Mouse (Mus musculus): ENCODE results near the gene Hnf1b. TPM values are rescaled to one million over a fixed set of nuclear protein-coding genes. Genes with fewer than 3 reads are reported as not detected.

Gene Hnf1b
- under 1 TPM; 0.23 to 0.75 TPM for total RNA-seq (2021)
- long read RNA-seq, experiment 1, partial matches to known transcripts = 0 of 1 reads
- long read RNA-seq, experiment 1, other reads (novel, unspliced or antisense) = 1 of 1 reads
- long read RNA-seq, experiment 2 = 0 reads

DNA sequence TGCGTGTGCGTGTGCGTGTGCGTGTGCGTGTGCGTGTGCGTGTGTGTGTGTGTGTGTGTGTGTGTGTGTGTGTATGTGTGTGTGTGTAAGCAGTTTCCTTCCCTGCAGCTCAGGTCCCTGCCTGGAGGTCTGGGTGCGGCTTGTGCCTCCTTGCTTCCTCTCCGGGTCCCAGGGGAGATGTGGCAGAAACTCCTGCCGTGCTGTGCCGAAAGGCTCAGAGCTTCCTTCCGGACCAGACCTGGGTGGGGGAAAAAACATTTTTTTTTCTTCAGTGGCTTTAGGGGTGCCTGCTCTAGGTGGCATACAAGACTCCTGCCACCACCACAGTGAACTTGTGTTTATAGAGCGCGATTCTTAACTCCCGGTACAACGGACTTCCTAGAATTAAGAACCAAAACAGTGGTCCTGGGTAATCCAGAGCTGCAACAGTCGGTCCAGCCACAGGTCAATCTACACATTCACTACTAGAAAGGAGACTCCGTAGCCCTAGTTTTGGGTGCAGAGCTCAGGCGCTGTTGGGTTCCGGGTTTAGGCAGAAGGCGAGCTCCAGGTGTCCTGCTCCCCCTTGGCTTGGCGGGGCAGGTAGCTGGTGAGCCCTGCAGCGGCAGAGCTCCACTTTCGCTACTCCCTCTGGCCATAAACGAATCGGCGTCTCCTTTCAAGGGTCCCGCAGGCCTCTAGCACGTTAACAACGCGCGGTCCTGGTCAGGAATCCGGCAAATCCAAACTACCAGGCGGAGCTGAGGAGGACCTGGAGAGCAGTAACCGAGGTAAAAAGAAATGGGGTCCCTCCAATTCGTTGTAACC is at the start of gene Hnf1b:
TSS of gene Hnf1b (plus strand) at position 535 of the 807 bp plus-strand sequence.
- no peak for DNase-seq (ENCODE audit: extremely low spot score in 1 of 2, low spot score in 2 of 2)
- intact Hi-C loops (cut with DNase I) = loop anchor here (5.0 kb wide), 1 partner anchor 1993 kb away; no protein-coding TSS in a partner anchor
- H3K4me3 ChIP-seq = no peak within 1 kb of the TSS
- no peak for TF ChIP-seq CTCF (IDR thresholded peaks at IDR 0.05)
- H3K27ac ChIP-seq = no peak within 1 kb of the TSS

DNA sequence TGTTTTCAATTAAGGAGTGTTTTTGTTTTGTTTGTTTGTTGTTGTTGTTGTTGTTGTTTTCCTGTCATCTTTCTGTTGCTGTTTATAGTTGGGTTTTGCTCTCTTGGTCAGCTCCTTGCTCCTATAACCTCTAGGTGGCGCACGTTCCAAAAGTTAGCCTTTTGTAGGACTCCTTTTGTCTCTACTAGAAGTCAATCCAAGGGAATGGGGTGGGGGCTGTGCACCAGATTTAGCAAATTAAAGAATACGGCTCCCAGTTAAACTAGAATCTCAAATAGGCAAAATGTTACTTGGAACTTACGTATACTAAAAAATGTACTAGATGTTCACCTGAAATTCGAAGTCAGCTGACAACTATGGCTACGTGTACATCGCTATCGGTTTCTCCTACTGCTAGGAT is 47.7 kb upstream of the Hnf1b start:
- Histone ChIP-seq H3K27ac (no peak overlapping the region), H3K4me3 (no peak overlapping the region)
- DNase-seq (ENCODE audit: extremely low spot score in 1 of 2, low spot score in 2 of 2) = no peak
- intact Hi-C loops (cut with DNase I) = no loop called here
- TF ChIP-seq CTCF (IDR thresholded peaks at IDR 0.05) = peak; percentile 61

DNA sequence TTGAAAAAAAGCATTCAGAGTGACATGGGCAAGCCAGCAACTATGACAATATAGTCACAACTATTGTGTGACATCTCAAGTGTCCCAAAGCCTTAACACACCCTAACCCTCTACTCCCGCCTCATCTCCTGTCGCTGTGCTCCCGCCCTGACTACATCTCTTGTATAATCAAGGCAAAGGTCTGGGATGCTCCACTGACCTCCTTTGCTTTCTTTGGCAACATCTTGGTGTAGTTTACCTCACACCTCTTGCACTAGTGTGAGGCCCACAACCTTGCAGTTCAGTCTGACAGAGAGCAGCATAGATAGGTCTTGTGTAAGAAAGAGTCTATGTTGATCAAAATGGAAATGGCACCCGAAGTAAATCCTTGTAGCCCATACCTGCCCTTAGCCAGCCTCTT is 47.3 kb upstream of the Hnf1b start:
- Histone ChIP-seq H3K4me3 (no peak overlapping the region), H3K27ac (no peak overlapping the region)
- no peak for DNase-seq (ENCODE audit: extremely low spot score in 1 of 2, low spot score in 2 of 2)
- intact Hi-C loops (cut with DNase I) = no loop called here
- TF ChIP-seq CTCF (IDR thresholded peaks at IDR 0.05) = no peak

DNA sequence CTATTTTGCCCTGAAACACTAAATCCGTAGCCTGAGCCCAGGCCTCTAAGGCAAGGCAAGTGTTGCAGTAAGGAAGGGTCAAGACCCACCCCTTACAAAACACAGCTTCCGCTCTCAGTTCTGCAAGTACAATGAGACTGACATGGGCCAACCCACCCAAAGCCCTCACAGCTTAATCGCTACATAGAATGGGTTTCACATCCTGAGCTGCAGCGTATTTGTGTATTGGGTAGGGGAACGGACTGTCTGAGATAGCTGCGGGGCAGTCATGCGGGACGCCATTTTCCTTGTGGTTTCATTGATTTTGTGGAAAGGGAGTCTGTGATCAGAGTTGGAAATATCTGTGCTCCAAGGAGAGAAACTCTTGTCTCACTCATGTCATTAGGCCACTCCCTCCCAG is 39.4 kb upstream of the Hnf1b start:
- intact Hi-C loops (cut with DNase I) = no loop called here
- Histone ChIP-seq H3K4me3 (no peak overlapping the region), H3K27ac (no peak overlapping the region)
- no peak for TF ChIP-seq CTCF (IDR thresholded peaks at IDR 0.05)
- no peak for DNase-seq (ENCODE audit: extremely low spot score in 1 of 2, low spot score in 2 of 2)

DNA sequence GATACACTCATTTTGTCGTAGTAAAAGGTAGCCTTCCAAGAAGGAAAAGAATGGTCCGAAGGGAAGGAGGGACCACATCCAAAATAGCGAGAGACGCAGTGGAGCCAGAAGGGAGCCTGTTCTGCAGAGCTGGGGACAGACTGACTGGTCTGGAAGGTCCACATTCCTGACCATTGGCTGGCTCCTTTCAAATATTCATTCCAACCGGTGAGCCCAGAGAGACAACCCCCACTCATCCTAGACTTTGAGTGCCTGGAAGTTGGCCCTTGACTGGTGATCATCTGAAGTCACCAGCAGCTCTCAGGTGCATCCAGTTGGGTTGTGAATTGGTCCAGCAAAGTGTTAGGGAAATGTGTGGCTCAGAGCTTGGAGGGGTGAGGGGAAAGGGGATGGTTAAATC is 34.7 kb upstream of the Hnf1b start:
- intact Hi-C loops (cut with DNase I) = loop anchor here (1.0 kb wide), 1 partner anchor 121 kb away; no protein-coding TSS in a partner anchor
- Histone ChIP-seq H3K4me3 (no peak overlapping the region), H3K27ac (no peak overlapping the region)
- TF ChIP-seq CTCF (IDR thresholded peaks at IDR 0.05) = no peak
- no peak for DNase-seq (ENCODE audit: extremely low spot score in 1 of 2, low spot score in 2 of 2)

DNA sequence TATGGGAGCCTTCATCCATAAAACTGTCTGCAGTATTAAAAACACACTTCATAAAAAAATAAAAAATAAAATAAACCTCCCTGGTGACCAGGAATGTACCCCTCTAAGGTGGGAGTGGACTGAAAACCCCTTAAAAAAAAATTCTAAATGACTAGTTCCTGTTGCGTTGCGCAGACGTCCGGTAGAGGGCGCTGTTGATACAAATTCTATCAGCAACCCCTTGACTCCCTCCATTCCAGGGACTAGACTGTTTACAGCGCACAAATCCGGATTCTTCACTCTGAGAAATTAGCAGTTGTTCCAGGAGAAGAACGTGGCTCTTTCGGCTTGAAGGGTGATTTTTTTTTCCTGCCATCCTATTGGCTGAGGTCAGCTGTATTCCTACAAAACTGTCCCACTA is 34.2 kb upstream of the Hnf1b start:
- no peak overlapping the region for H3K27ac ChIP-seq
- H3K4me3 ChIP-seq = no peak overlapping the region
- intact Hi-C loops (cut with DNase I) = loop anchor here (1.0 kb wide), 1 partner anchor 121 kb away; no protein-coding TSS in a partner anchor
- TF ChIP-seq CTCF (IDR thresholded peaks at IDR 0.05) = peak; percentile 89
- peak; percentile 29 to 47 for DNase-seq (ENCODE audit: extremely low spot score in 1 of 2, low spot score in 2 of 2)

DNA sequence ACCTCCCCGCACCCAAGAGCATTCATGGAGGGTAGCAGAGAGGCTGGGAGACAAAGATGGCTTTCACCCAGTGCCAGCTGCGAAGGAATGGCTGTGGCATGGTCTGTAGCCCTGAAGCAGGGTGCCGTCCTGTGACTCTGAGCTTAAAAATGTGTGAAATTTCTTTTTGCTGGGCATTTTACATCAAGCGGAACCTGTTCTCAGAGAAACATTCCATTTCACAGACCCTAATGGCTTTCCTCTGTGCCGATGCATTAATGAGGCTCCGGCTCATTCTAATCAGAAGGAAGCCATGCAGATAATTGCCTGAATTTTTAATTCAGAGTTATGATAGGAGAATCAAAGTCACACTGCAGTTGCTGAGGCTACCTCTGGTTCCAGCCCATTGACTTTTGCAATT is 32.8 kb upstream of the Hnf1b start:
- no peak for DNase-seq (ENCODE audit: extremely low spot score in 1 of 2, low spot score in 2 of 2)
- H3K4me3 ChIP-seq = no peak overlapping the region
- TF ChIP-seq CTCF (IDR thresholded peaks at IDR 0.05) = no peak
- intact Hi-C loops (cut with DNase I) = no loop called here
- H3K27ac ChIP-seq = no peak overlapping the region

DNA sequence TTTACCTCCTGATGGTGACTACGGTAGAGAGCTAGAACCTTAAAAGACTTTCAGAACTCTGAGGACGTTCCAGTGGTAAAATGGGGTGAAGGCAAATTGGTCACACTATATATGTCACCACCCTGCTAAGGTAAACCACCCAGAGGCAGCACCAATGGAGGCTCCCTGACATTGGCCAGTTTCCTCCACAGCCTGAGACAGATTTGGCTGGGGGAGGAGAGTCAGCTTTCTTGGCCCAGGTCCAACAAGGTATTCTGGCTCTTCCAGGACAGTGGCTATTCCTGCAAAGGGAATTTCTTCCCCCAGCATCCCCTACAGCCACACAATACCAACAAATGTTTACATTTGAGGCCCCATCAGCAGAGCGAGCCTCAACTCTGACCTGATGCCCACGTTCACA is 31.9 kb upstream of the Hnf1b start:
- no peak for DNase-seq (ENCODE audit: extremely low spot score in 1 of 2, low spot score in 2 of 2)
- Histone ChIP-seq H3K4me3 (no peak overlapping the region), H3K27ac (no peak overlapping the region)
- intact Hi-C loops (cut with DNase I) = no loop called here
- no peak for TF ChIP-seq CTCF (IDR thresholded peaks at IDR 0.05)

DNA sequence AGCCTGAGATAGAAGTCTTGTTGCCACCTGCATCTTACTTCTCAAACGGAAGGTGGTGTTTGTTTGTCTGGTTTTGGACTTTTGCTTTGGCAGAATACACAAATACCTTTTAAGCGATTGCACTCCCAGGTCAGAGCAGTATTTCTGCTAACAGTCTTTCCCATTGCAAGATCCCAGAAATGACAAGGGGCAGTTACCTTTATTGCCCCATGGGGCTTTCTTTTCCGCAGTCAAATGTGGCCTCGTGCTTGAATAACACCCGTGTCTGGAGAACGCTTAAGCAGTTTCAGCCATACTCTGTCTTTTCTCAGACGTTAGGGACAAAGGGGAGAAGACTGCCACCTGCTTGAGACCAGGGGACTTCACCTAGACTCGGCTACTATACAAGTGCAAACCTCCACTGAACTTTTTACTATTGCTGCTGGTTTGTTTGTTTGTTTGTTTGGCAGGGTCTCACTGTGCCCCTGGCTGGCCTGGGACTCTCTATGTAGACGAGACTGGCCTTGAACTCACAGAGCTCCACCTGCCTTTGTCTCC is 31.2 kb upstream of the Hnf1b start:
- no peak for DNase-seq (ENCODE audit: extremely low spot score in 1 of 2, low spot score in 2 of 2)
- Histone ChIP-seq H3K4me3 (no peak overlapping the region), H3K27ac (no peak overlapping the region)
- intact Hi-C loops (cut with DNase I) = no loop called here
- TF ChIP-seq CTCF (IDR thresholded peaks at IDR 0.05) = no peak

DNA sequence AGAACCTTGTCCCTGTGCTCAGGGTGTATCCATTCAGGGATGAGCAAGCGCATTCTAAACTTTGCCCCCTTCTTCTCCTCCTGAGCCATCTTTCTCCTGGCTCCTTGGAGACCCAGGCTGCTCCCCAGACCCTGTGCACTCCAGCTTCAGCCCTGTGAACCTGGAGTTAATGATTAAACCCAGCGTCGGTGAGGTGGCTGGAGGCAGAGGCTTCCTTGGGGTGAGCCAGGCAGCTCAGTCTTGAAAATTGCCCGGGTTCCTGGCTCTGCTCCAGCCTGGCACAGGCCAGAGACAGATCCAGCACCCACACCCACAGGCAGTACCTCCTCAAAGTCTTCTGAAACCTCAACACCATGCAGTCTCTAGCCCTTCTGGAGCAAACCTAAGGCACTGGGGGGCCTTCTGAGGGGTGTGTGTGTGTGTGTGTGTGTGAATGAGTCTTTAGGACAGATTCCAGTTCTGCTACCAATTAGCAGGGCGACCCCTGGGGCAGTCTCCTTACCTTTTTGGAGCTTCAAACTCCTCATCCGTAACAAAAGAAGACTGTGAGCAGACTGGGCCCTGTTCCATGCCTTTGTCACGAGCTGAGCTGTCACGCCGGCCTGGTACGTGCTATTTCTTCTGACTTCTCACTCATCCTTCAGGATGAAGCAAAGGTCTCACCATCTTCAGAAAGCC is 29.9 kb upstream of the Hnf1b start:
- Histone ChIP-seq H3K4me3 (no peak overlapping the region), H3K27ac (no peak overlapping the region)
- no peak for DNase-seq (ENCODE audit: extremely low spot score in 1 of 2, low spot score in 2 of 2)
- intact Hi-C loops (cut with DNase I) = no loop called here
- no peak for TF ChIP-seq CTCF (IDR thresholded peaks at IDR 0.05)

DNA sequence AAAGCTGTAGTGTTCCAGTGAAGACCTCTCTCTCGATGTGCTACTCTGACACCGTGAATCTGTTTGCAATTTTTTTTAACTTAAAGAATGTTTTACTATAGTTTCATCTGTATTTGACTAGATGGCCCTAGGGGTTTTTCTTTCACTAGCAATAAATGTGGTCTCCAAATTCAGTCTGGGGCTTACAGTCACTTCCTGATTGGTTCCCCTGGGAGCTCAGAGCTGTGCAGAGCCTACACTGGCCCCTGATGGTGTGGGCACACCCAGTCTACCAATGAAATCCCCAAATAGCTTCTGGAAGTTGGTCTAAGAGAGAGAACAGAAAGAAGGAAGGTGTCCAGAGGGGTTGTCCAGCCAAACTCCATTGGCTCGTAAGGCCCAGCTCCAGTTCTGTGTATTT is 23.7 kb upstream of the Hnf1b start:
- H3K27ac ChIP-seq = no peak overlapping the region
- intact Hi-C loops (cut with DNase I) = no loop called here
- no peak for DNase-seq (ENCODE audit: extremely low spot score in 1 of 2, low spot score in 2 of 2)
- TF ChIP-seq CTCF (IDR thresholded peaks at IDR 0.05) = no peak
- H3K4me3 ChIP-seq = no peak overlapping the region

DNA sequence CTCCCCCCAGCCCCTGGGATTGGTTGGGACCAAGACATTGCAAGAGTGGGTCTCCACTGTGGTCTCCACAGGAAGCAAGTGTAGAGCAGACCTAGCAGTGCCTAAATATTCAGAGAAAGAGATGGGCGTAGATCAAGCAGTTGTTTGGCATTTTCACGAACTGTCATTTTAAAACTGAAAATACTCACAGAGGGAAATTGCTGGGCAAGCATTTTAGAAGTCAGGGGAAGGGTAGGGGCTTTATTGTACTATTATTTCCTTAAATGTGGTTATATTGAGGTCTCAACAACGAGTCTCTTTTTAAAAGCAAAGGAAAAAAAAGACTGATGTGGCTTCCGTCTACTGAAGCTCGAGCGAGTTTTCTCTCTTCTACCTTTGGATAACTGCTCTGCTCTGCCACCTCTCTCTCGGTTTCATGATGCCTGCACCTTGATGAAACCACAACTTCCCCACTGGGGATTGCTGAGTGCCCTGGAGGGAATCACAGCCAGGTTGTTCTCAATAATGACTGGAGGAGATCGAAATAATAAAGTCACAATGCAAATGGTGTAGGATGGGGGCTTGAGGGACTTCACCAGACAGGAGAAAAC is 21.2 kb upstream of the Hnf1b start:
- H3K4me3 ChIP-seq = no peak overlapping the region
- DNase-seq (ENCODE audit: extremely low spot score in 1 of 2, low spot score in 2 of 2) = no peak
- no peak for TF ChIP-seq CTCF (IDR thresholded peaks at IDR 0.05)
- H3K27ac ChIP-seq = no peak overlapping the region
- intact Hi-C loops (cut with DNase I) = no loop called here
